Mouse (Mus musculus): ENCODE measurements at regions not wholly inside any gene's neighbourhood (a gene's known extent, or its start where the extent isn't known, plus 50 kb on each side); places are given as distances from the start of the nearest gene placed in this dataset.

DNA sequence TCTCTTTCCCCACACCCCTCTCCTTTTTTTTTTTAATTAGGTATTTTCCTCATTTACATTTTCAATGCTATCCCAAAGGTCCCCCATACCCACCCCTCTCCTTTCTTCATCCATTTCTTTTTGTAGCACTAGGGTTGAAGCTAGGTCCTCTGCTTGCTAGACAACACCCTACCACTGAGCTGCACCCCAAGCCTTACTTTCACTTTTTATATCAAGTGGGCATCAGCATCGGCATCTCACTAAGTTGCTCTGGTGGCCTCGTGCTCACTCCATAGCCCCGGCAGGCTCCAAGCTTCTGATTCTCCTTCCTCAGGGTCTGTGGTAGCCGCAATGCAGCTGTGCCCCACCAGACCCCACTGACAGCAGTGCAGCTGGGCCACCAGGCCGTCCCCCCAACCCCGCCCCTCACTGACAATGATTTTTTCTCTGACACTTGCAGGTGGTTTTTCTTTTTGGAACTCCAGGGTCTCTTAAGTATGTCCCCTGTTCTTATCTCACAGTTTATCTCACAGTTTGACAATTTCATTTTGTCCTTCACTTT, 77.5 kb downstream of the Nufip1 start:
- DNase-seq (ENCODE audit: low spot score in 2 of 2), result no peak

DNA sequence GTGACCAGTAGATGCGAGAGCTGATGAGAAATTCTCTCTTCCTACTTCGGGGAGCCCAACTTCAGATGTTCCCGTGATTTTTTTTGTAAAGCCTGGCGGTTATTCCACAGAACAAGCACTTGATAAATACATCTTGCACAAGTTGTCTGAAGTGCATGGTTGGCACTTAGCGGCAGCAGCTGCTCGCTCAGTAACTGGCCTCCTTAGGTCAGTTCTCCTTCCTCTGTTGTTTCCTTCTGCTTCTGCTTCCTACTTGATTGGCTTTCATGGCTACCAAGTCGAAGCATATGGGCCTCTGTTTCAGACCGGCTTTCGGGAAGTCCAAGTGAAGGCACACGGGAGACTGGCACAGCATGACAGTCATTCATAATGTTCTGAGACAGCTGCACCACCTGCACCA, 84.6 kb downstream of the Nufip1 start:
- no peak for DNase-seq (ENCODE audit: low spot score in 2 of 2)

- DNase-seq (ENCODE audit: low spot score in 2 of 2), result no peak
These were observed 86.7 kb downstream of the Nufip1 start for GRCm38 (mm10) chr14:76197357-76197756.

DNA sequence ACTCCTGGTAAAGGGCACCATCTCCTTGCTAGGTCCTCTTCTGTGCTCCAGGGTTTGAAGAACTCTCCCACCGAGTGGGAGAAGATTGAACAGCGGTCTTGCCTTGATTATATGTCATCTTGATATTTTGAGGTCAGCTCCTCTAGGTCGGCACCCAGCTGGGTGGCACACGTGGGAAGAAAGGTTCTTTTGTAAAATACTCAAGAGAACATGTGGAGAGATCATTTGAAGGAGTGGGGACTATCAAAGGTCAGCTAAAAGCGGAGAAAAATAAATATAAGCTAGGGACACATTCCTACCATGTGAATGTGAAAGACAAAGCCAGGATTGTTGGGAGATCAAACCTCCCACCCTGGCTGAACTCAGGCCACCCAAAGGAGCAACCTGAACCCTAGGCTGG, 87.7 kb downstream of the Nufip1 start:
- DNase-seq (ENCODE audit: low spot score in 2 of 2), result no peak

DNA sequence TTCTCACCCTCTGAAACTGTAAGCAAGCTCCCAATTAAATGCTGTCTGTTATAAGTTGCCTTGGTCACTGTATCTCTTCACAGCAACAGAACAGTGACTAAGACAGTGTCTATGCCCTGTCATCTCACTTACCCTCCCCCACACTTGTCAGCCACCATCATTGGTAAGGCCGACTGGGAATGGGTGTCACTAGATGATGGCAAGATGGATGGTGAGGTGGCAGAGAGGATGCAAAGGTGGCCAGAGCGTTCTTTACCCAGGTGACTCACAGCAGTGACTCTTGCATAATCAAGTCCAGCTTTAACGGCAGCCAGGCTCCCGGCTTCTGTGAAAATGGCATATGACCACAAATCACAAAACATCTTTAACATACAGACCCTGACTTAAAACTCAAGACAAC, 91.9 kb downstream of the Nufip1 start:
- no peak for DNase-seq (ENCODE audit: low spot score in 2 of 2)

- DNase-seq (ENCODE audit: low spot score in 2 of 2), result no peak
These were observed 92.4 kb downstream of the Nufip1 start for GRCm38 (mm10) chr14:76203135-76203534.

DNA sequence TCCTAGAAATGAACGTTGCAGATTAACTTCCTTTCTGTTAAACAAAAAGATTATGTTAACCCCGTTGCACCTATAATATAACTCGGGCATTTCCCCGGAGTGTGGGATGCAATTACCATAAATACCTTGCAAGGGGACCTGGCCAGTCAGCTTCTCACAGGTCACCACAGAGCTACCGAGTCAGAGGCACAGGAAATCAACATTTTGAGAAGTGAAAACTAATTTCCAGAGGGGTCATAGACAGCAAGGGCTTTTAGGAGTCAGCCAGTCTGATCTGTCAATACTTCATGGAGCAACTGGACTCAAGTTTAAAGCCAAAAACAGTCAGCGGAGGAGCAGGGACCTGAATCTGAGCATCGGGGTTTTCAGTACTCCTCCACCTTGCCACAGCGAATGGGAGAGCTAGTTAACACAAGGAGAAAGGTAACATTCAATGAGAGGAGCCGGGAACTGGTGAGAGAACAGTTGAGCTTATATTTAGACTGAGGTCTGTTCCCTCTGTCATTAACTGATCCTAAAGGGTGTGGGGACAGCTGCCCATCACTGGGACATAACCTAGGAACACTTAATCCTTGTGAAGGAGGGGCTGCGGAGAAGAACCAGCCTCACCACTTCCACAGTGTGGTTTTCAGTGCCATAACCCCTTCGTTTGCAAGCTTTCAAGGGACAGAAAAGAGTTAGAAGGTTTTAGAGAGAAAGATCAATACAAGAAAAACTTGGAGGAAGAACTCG, 105.9 kb downstream of the Nufip1 start:
- no peak for DNase-seq (ENCODE audit: low spot score in 2 of 2)

GRCm38 (mm10) chr14:76217178-76217500, 106.4 kb downstream of the Nufip1 start:
- DNase-seq (ENCODE audit: low spot score in 2 of 2), result no peak

- no peak for DNase-seq (ENCODE audit: low spot score in 2 of 2)
These were observed 107.0 kb downstream of the Nufip1 start for GRCm38 (mm10) chr14:76217571-76218256.

DNA sequence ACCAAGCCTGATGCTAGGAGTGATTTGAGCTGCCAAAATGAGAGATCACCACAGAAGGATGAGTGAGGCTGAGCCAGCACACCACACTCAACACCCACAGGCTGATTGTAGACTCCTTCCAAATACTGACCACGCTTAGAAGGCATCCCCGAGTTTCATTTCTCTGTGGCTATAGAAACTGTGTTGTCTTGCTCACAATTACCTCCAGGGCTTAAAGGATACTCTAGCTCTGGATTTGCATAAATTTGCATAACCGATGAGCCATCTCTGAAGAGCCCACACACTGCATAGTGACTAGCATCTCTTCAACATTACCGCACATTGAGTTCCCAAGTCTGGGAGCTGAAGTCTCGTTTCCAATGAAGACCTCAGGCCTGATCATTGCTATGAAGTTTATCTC, 110.3 kb downstream of the Nufip1 start:
- DNase-seq (ENCODE audit: low spot score in 2 of 2), result no peak

DNA sequence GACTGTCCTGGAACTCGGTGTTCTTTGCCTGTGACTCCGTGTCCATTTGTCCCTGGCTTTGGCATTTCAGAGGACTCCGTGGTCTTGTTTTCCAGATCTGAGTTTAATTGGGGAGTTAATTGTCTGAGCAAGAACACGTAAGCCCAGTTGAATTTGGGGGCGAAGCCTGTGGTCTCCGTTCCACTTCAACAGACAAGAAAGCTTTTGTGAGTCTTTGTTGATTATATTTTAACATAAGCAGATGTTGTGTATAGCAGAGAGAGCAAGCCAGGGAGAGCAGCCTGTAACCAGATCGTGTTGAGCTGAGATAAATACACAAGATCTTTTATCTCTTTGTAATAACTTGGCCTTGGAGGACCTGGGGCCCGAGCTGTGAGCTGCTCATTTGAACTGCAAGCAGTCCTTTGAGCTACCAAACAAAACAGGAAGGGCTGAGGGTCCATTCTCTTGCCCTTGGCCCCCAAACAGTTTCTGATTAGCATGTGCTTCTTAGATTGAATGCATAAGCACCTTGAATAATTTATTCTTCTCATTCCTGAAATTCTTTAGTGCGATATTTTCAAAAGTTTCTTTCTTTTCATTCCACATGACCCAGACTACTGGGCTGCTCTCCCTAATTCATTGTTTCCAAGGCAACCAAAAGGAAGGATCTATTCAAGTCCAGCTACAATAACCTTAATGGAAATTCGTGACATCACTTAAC, 111.1 kb downstream of the Nufip1 start:
- DNase-seq (ENCODE audit: low spot score in 2 of 2), result no peak

DNA sequence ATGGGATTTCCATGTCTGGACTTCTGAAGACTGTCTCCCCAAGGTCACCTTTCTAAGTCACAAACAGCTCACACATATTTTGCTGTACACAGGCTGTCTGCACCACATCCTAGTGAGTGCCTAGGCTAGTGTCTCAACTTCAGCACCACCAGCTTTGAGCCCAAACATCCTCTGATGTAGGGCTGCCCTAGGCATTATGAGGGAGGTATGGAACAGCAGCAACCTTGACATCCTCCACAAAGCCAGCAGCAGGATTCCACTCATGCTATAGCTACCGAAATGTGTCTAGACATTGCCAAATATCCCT, 111.6 kb downstream of the Nufip1 start:
- DNase-seq (ENCODE audit: low spot score in 2 of 2), result no peak

DNA sequence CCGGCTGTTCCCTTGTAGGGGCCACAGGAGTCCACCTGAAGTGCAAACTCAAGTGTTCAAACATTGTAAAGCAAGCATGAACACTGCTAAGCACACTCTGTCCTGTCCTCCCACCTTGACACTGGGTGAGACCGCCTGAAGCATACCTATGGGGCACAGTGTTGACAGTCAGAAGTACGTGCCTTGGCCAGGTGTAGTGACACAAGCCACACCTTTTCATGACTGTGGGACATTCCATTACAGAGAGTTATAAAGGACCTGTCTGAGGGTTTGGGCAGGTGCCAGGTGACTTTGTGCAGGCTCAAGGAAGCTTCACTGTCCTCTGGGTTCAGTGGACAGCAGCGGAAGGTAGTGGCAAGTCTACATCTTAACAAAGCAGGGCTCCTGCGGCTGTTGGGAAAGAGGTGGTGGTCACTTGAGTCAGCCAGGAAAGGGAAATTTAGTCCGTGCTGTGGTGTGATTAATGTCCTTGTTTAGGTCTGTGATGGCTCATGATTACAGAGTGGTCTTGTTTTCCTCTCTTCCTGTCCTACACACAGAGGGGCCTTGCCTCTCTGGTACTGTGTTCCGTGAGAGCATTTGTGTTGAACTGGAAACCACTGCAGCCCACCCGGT, 112.5 kb downstream of the Nufip1 start:
- no peak for DNase-seq (ENCODE audit: low spot score in 2 of 2)

GRCm38 (mm10) chr14:76223903-76224302, 113.2 kb downstream of the Nufip1 start:
- DNase-seq (ENCODE audit: low spot score in 2 of 2), result no peak

GRCm38 (mm10) chr14:76225532-76225931, 114.8 kb downstream of the Nufip1 start:
- DNase-seq (ENCODE audit: low spot score in 2 of 2), result no peak

DNA sequence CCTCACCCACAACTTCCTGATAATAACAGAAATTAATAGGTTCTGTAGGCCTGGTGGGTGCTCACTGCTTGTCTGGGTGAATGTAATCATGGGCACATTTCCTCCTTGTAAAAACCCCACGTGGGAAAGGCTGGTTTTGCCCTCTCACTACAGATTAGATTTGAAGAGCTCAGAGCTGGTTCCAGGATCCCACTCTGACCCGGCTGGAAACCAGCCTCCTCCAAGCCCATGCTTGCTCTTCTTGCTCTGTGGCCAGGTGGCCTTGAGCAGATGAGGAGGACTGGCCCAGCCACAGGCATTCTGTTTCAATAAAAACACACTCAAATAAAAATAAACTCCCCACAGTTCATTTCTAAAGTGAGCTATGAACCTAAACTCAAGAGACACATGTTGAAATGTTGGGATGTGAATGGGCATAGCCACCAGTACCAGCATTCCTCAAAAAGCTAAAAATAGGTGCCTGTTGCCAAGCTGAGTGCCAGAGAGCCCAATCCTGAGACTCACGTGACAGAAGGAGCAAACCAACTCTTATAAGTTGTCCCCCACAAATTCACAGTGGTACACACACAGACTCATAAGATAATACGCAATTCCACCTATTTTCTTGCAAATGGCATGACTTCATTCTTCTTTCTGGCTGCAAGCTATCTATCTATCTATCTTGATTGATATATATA, 116.1 kb downstream of the Nufip1 start:
- no peak for DNase-seq (ENCODE audit: low spot score in 2 of 2)

GRCm38 (mm10) chr14:76228968-76229555, 118.4 kb downstream of the Nufip1 start:
- no peak for DNase-seq (ENCODE audit: low spot score in 2 of 2)

GRCm38 (mm10) chr14:76239856-76240493, 129.3 kb downstream of the Nufip1 start:
- no peak for DNase-seq (ENCODE audit: low spot score in 2 of 2)

DNA sequence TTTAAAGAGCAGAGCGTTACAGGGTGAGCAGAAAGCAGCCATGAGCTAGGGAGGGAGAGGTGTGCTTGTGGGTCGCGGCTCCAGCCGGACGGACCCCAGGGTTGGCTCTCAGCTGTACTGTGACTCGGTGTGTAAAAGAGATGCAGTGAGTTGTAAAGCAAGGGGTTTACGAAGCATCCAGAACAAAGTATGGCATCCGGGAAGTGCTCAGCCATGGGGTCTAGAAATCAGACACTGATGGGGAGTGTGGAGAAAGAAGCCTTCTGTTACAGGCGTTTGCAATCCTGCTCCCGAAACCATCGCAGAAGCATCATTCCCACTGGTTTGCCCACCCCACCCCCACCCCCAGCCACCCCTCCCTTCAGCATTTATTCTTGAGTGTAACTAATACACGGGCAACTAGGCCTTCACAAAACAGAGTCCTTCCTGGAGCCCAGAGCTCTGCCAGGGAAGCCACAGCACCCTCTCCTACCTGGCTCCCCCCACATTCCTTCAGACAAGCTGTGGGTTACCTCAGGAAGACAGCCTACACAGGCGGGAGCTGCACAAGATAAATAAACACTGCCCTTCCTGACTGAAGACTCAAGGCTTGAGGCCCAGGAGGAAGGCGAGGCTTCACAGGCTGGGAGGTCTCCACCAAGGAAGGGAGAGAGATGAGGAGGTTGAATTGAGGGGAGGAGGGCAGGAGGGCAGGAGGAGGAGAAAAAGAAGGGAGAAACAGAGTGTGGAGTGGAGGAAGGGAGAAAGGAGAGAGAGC, 133.1 kb downstream of the Nufip1 start:
- no peak for DNase-seq (ENCODE audit: low spot score in 2 of 2)

DNA sequence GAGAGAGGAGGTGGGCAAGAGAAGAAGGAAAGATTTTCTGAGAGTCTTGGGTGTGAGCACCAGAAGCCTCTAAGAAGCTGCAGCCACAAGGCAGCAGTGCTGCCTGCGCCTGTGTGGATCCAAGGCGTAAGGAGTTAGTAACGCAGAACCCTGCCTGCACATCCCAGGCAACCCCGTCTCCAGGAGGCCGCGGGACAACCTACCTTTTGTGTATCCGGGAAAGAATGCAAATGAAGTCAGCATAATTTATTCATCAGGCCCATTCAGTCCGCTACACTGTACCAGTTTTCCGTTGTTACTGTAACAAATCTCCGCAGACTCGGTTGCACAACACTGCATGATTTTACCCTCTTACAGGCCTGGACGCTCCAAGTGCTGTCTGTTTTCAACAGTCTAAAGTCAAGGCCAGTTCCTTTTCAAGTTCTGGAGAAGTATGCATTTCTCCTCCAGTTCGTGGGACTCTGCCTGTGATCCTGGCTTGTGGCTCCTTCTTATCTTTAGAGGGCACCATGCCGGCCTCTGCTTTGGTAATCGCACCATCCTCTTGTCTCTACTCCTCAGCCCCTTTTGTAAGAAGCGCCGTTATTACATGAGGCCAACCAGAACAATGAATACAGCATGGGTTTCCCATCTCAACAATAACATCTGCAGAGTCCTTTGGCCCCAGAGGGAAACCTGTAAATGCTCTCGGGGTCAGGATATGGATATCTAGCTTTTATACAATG, 133.8 kb downstream of the Nufip1 start:
- DNase-seq (ENCODE audit: low spot score in 2 of 2), result no peak
